Mouse (Mus musculus): Measurements from ENCODE around the gene Nceh1. TPM values are rescaled to one million over a fixed set of nuclear protein-coding genes. Genes with fewer than 3 reads are reported as not detected.

The Nceh1 gene
- polyA plus RNA-seq, 1 experiment from 2014 or later = 5.1 TPM

Other genes with a start within 250 kb of the Nceh1 start
- 37.9 TPM in 2 replicates for gene Ect2, start 29.1 kb upstream of the Nceh1 start, polyA plus RNA-seq (2015; fragmentation: Nextera tagmentation; extraction: Ambion mirVana)
- 0.08 and 0.14 TPM in 2 replicates for gene Tnfsf10, start 134.1 kb downstream of the Nceh1 start, polyA plus RNA-seq (2015; fragmentation: Nextera tagmentation; extraction: Ambion mirVana)
- gene Ghsr, start 188.4 kb downstream of the Nceh1 start, polyA plus RNA-seq (2015; fragmentation: Nextera tagmentation; extraction: Ambion mirVana) = not detected in 2 replicates